Mouse (Mus musculus): Measurements from ENCODE around the gene Nfasc.

GRCm38 (mm10) chr1:132715044-132715443 is 26.6 kb downstream of the Nfasc start:
- TF ChIP-seq EP300 (IDR thresholded peaks at IDR 0.05), result no peak
- TF ChIP-seq CTCF (IDR thresholded peaks at IDR 0.05), result no peak
